Mouse (Mus musculus) hindbrain, embryonic 11.5 days (tissue): ENCODE results near the gene Gm48551. TPM values are rescaled to one million over a fixed set of nuclear protein-coding genes. Genes with fewer than 3 reads are reported as not detected.

ENCODE experiments used
- ATAC-seq: fragments of 200-750 bp; cut with Nextera tagmentation; 2 replicates; pipeline ENCODE4 v1.8.0; 2017; ENCODE audit warnings: mild to moderate bottlenecking, moderate TSS enrichment, moderate library complexity; ENCODE audit not compliant: low FRiP score
- DNase-seq: peaks from one replicate; pipeline ENCODE4 v3.0.0-alpha.2; 2015; ENCODE audit warnings: low spot score
- H3K27ac ChIP-seq: fragments of 300-500 bp; sonication (generic); 2 replicates; pipeline ENCODE4 v1.5.1; 2014; ENCODE audit warnings: mild to moderate bottlenecking, low read depth, low read length
- H3K27me3 ChIP-seq: fragments of 300-500 bp; sonication (generic); 2 replicates; pipeline ENCODE4 v1.6.1; 2014; ENCODE audit warnings: mild to moderate bottlenecking, low read length, moderate library complexity, mixed read lengths; ENCODE audit not compliant: control insufficient read depth, insufficient read depth
- H3K36me3 ChIP-seq: fragments of 300-500 bp; sonication (generic); 2 replicates; pipeline ENCODE4 v1.6.1; 2014; ENCODE audit warnings: mild to moderate bottlenecking, low read length, moderate library complexity, mixed read lengths; ENCODE audit not compliant: control insufficient read depth, insufficient read depth
- H3K4me1 ChIP-seq: fragments of 300-500 bp; sonication (generic); replicated peaks from 2 replicates; pipeline ENCODE4 v1.6.1; 2014; ENCODE audit warnings: low read length, mixed read lengths; ENCODE audit not compliant: control insufficient read depth, insufficient read depth
- H3K4me2 ChIP-seq: fragments of 300-500 bp; sonication (generic); replicated peaks from 2 replicates; pipeline ENCODE4 v1.6.1; 2014; ENCODE audit warnings: mild to moderate bottlenecking, low read depth, low read length
- H3K4me3 ChIP-seq: fragments of 300-500 bp; sonication (generic); 2 replicates; pipeline ENCODE4 v1.5.1; 2014; ENCODE audit warnings: low read depth, low read length
- H3K9ac ChIP-seq: fragments of 300-500 bp; sonication (generic); 2 replicates; pipeline ENCODE4 v1.6.1; 2014; ENCODE audit warnings: low read depth, low read length
- H3K9me3 ChIP-seq: fragments of 300-500 bp; sonication (generic); 2 replicates; pipeline ENCODE4 v1.6.1; 2016; ENCODE audit warnings: low read length; ENCODE audit not compliant: control insufficient read depth
- WGBS: fragments of 180-500 bp; shearing (Covaris S2); extraction: QIAGEN DNeasy Blood & Tissue Kit; methylation state at CpG from one replicate; pipeline ENCODE4 v1.1.7; 2014; 5-methylcytosine and 5-hydroxymethylcytosine counted together
- polyA plus RNA-seq: library from polyadenylated mRNA; unstranded; fragments of >200 nt; fragmentation: Nextera tagmentation; extraction: Ambion mirVana; gene quantifications from 2 replicates; pipeline ENCODE4 v1.2.1, GENCODE M21; 2014

Gm48551 gene
- polyA plus RNA-seq, 1 experiment from 2014 or later = 2.2 TPM

GRCm38 (mm10) chr10:81426897-81427296 lies 42.6 kb downstream of the Gm48551 start:
- Histone ChIP-seq H3K9me3 (no peaks in the 10 kb centered on the region), H3K4me1 (peaks cover 2% of the 10 kb centered on the region), H3K36me3 (no peaks in the 10 kb centered on the region), H3K27me3 (peaks cover 60% of the 10 kb centered on the region), H3K27ac (no peak overlapping the region), H3K4me3 (peak overlapping the region; percentile 26), H3K9ac (no peak overlapping the region; the same call in 1 of the 2 replicates), H3K4me2 (peak overlapping the region; percentile 39)
- DNase-seq = no peak
- under 1% methylated on average over 28 of the region's 38 CpGs for WGBS
- ATAC-seq = no peak

- no peak for DNase-seq
- Histone ChIP-seq H3K9me3 (no peaks in the 10 kb centered on the region), H3K9ac (no peak overlapping the region), H3K4me1 (peaks cover 2% of the 10 kb centered on the region), H3K4me3 (no peak overlapping the region; the same call in 1 of the 2 replicates), H3K27me3 (peaks cover 61% of the 10 kb centered on the region), H3K27ac (no peak overlapping the region), H3K36me3 (no peaks in the 10 kb centered on the region), H3K4me2 (no peak overlapping the region)
- whole genome bisulfite sequencing = 36% methylated on average over 3 of the region's 3 CpGs
- no peak for ATAC-seq
Measured at GRCm38 (mm10) chr10:81427327-81427726, 43.1 kb downstream of the Gm48551 start.

GRCm38 (mm10) chr10:81427804-81428506 lies 43.7 kb downstream of the Gm48551 start:
- ATAC-seq = no peak
- 72% methylated on average over 8 of the region's 8 CpGs for WGBS
- Histone ChIP-seq H3K36me3 (no peaks in the 10 kb centered on the region), H3K4me1 (peaks cover 2% of the 10 kb centered on the region), H3K4me2 (no peak overlapping the region), H3K4me3 (no peak overlapping the region), H3K27me3 (peaks cover 62% of the 10 kb centered on the region), H3K9ac (no peak overlapping the region), H3K27ac (no peak overlapping the region), H3K9me3 (no peaks in the 10 kb centered on the region)
- no peak for DNase-seq

- H3K4me3 ChIP-seq = no peak overlapping the region
- ATAC-seq = no peak
- 91% methylated on average over 7 of the region's 7 CpGs for WGBS
- no peaks in the 10 kb centered on the region for H3K36me3 ChIP-seq
- no peak overlapping the region for H3K27ac ChIP-seq
- H3K27me3 ChIP-seq = peaks cover 62% of the 10 kb centered on the region
- peaks cover 2% of the 10 kb centered on the region for H3K4me1 ChIP-seq
- no peak overlapping the region for H3K9ac ChIP-seq
- H3K4me2 ChIP-seq = no peak overlapping the region
- no peaks in the 10 kb centered on the region for H3K9me3 ChIP-seq
- DNase-seq = no peak
Measured at GRCm38 (mm10) chr10:81428507-81428870, 44.2 kb downstream of the Gm48551 start.

GRCm38 (mm10) chr10:81429092-81429491 lies 44.8 kb downstream of the Gm48551 start:
- H3K27me3 ChIP-seq = peaks cover 60% of the 10 kb centered on the region
- H3K9ac ChIP-seq = no peak overlapping the region; the same call in 1 of the 2 replicates
- H3K4me2 ChIP-seq = no peak overlapping the region; the same call in 1 of the 2 replicates
- H3K36me3 ChIP-seq = no peaks in the 10 kb centered on the region
- DNase-seq = no peak
- H3K4me3 ChIP-seq = no peak overlapping the region
- 22% methylated on average over 2 of the region's 2 CpGs for WGBS
- no peak overlapping the region for H3K27ac ChIP-seq
- H3K4me1 ChIP-seq = peaks cover 2% of the 10 kb centered on the region
- no peak for ATAC-seq
- H3K9me3 ChIP-seq = no peaks in the 10 kb centered on the region

- WGBS = 1% methylated on average over 20 of the region's 20 CpGs
- Histone ChIP-seq H3K4me2 (peak overlapping the region; percentile 93), H3K4me1 (peaks cover 2% of the 10 kb centered on the region), H3K9ac (peak overlapping the region; percentile 90), H3K36me3 (no peaks in the 10 kb centered on the region), H3K9me3 (no peaks in the 10 kb centered on the region), H3K27me3 (peaks cover 55% of the 10 kb centered on the region), H3K4me3 (peak overlapping the region; percentile 81), H3K27ac (peak overlapping the region; percentile 88)
- peak; percentile 79 for DNase-seq
- ATAC-seq = peak; percentile 25
Measured at GRCm38 (mm10) chr10:81429605-81430061, 45.4 kb downstream of the Gm48551 start.

GRCm38 (mm10) chr10:81430141-81430830 lies 46.0 kb downstream of the Gm48551 start:
- peak; percentile 31; the same call in 1 of the 2 replicates for ATAC-seq
- H3K36me3 ChIP-seq = no peaks in the 10 kb centered on the region
- peak overlapping the region; percentile 90 for H3K9ac ChIP-seq
- H3K27me3 ChIP-seq = peaks cover 48% of the 10 kb centered on the region
- peak overlapping the region; percentile 93 for H3K4me2 ChIP-seq
- peak overlapping the region; percentile 88 for H3K27ac ChIP-seq
- H3K4me1 ChIP-seq = peaks cover 2% of the 10 kb centered on the region
- H3K4me3 ChIP-seq = peak overlapping the region; percentile 81
- no peaks in the 10 kb centered on the region for H3K9me3 ChIP-seq
- DNase-seq = peak; percentile 86
- WGBS = 0% methylated on average over 20 of the region's 89 CpGs

GRCm38 (mm10) chr10:81430831-81431525 lies 46.7 kb downstream of the Gm48551 start:
- peaks cover 41% of the 10 kb centered on the region for H3K27me3 ChIP-seq
- H3K9ac ChIP-seq = peak overlapping the region; percentile 90
- peaks cover 2% of the 10 kb centered on the region for H3K4me1 ChIP-seq
- H3K27ac ChIP-seq = peak overlapping the region; percentile 88
- ATAC-seq = peak; percentile 12; the same call in 1 of the 2 replicates
- H3K4me2 ChIP-seq = peak overlapping the region; percentile 93
- no peaks in the 10 kb centered on the region for H3K36me3 ChIP-seq
- H3K4me3 ChIP-seq = peak overlapping the region; percentile 81
- peak; percentile 53 for DNase-seq
- WGBS = 2% methylated on average over 44 of the region's 70 CpGs
- no peaks in the 10 kb centered on the region for H3K9me3 ChIP-seq
